23 mouse cellular contexts compared by ENCODE assay signal in the genomic region with DNA sequence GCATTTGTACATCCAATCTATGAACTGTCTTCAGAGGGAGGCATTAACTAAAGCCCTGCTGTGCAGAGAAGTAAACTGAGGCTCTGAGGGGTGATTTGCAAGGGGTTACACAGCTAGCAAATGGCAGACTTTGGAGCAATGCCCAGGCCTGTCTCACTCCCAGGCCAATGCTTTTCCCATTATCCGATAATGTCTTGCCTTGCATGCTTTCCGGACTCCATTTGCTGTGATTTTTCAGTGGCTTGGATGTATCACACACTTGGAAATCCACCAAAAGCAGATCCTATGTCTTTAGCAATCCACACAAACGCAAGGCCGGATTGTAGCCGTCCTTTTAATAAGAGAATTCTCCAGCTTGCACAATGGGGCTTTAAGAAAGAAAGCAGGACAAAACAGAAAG.
DNase-seq lines count a peak whose midpoint lies in the region; ATAC-seq and TF ChIP-seq lines count a peak whose summit lies in the region.
"Had no signal": no experiment of that assay in that cellular context is flagged by ENCODE, and none has a peak within 500 bp of the region (broad histone marks: within the 10 kb centered on the region; RNA-seq: fewer than 3 reads in every experiment).

No protein-coding gene starts in this region.

- H3K27me3 ChIP-seq in embryonic facial prominence, embryonic 14.5 days (replicated peaks; ENCODE audit: control insufficient read depth, insufficient read depth, low read length): no peaks in the 10 kb centered on the region
- no peaks in the 10 kb centered on the region for H3K27me3 ChIP-seq in embryonic facial prominence, embryonic 10.5 days (replicated peaks; ENCODE audit: low read depth, poor library complexity, severe bottlenecking)
- no peaks in the 10 kb centered on the region for H3K27me3 ChIP-seq in hindbrain, postnatal 0 days (ENCODE audit: insufficient read depth, low read length)
- H3K27me3 ChIP-seq in hindbrain, embryonic 13.5 days: no peaks in the 10 kb centered on the region
- H3K27me3 ChIP-seq in lung, postnatal 0 days (replicated peaks; ENCODE audit: insufficient read depth, low read length): no peaks in the 10 kb centered on the region
- H3K27me3 ChIP-seq: embryonic facial prominence, embryonic 12.5 days; forebrain, embryonic 13.5 days; heart, embryonic 15.5 days; hindbrain, embryonic 15.5 days had no signal

- H3K36me3 ChIP-seq in embryonic facial prominence, embryonic 14.5 days (ENCODE audit: control insufficient read depth, insufficient read depth, low read length): no peaks in the 10 kb centered on the region
- H3K36me3 ChIP-seq in embryonic facial prominence, embryonic 10.5 days (replicated peaks): no peaks in the 10 kb centered on the region
- H3K36me3 ChIP-seq in hindbrain, postnatal 0 days (ENCODE audit: insufficient read depth, low read length): no peaks in the 10 kb centered on the region
- no peaks in the 10 kb centered on the region for H3K36me3 ChIP-seq in hindbrain, embryonic 13.5 days
- H3K36me3 ChIP-seq in lung, postnatal 0 days (ENCODE audit: insufficient read depth, low read length): no peaks in the 10 kb centered on the region
- H3K36me3 ChIP-seq: embryonic facial prominence, embryonic 12.5 days; heart, embryonic 15.5 days; hindbrain, embryonic 10.5 days; hindbrain, embryonic 15.5 days had no signal

- H3K4me2 ChIP-seq in embryonic facial prominence, embryonic 14.5 days (ENCODE audit: low read depth, low read length): no peak overlapping the region
- H3K4me2 ChIP-seq in hindbrain, postnatal 0 days (ENCODE audit: low read depth, low read length): no peak overlapping the region
- no peak overlapping the region for H3K4me2 ChIP-seq in hindbrain, embryonic 13.5 days
- H3K4me2 ChIP-seq in lung, postnatal 0 days (replicated peaks; ENCODE audit: low read depth, low read length): no peak overlapping the region
- H3K4me2 ChIP-seq: embryonic facial prominence, embryonic 12.5 days; forebrain, embryonic 13.5 days; heart, embryonic 11.5 days; heart, embryonic 15.5 days; hindbrain, embryonic 15.5 days had no signal

- TF ChIP-seq EP300 in lung, postnatal 0 days (IDR thresholded peaks at IDR 0.05): no peak

- no peak overlapping the region for H3K9ac ChIP-seq in embryonic facial prominence, embryonic 14.5 days (ENCODE audit: low read depth, low read length)
- no peak overlapping the region for H3K9ac ChIP-seq in hindbrain, postnatal 0 days (replicated peaks; ENCODE audit: low read length)
- no peak overlapping the region for H3K9ac ChIP-seq in hindbrain, embryonic 13.5 days
- H3K9ac ChIP-seq in lung, postnatal 0 days (replicated peaks; ENCODE audit: low read depth): no peak overlapping the region
- H3K9ac ChIP-seq: embryonic facial prominence, embryonic 12.5 days; forebrain, embryonic 13.5 days; heart, embryonic 15.5 days; hindbrain, embryonic 15.5 days had no signal

- no peak for ATAC-seq in embryonic facial prominence, embryonic 14.5 days (ENCODE audit: low read depth)
- no peak for ATAC-seq in hindbrain, postnatal 0 days
- ATAC-seq in hindbrain, embryonic 13.5 days (ENCODE audit: low FRiP score): no peak
- no peak for ATAC-seq in lung, postnatal 0 days
- ATAC-seq: forebrain, embryonic 13.5 days; inflammation-experienced regulatory T-cells, adult 6 months; intestine, postnatal 0 days had no signal

- H3K27ac ChIP-seq in embryonic facial prominence, embryonic 14.5 days (replicated peaks; ENCODE audit: low read depth, low read length): no peak overlapping the region; the same call in 1 of the 2 replicates
- H3K27ac ChIP-seq in embryonic facial prominence, embryonic 10.5 days (replicated peaks): no peak overlapping the region
- no peak overlapping the region for H3K27ac ChIP-seq in hindbrain, postnatal 0 days
- no peak overlapping the region for H3K27ac ChIP-seq in hindbrain, embryonic 13.5 days
- H3K27ac ChIP-seq in lung, postnatal 0 days (ENCODE audit: low read length): no peak overlapping the region
- H3K27ac ChIP-seq: embryonic facial prominence, embryonic 12.5 days; forebrain, embryonic 13.5 days; gastrocnemius, adult 2 months; heart, embryonic 15.5 days; hindbrain, embryonic 10.5 days; hindbrain, embryonic 15.5 days had no signal

- H3K4me1 ChIP-seq in embryonic facial prominence, embryonic 14.5 days (ENCODE audit: control insufficient read depth, insufficient read depth, low read length): no peaks in the 10 kb centered on the region
- no peaks in the 10 kb centered on the region for H3K4me1 ChIP-seq in embryonic facial prominence, embryonic 10.5 days
- no peaks in the 10 kb centered on the region for H3K4me1 ChIP-seq in hindbrain, postnatal 0 days (ENCODE audit: insufficient read depth, low read length)
- H3K4me1 ChIP-seq in hindbrain, embryonic 13.5 days (replicated peaks): no peaks in the 10 kb centered on the region
- H3K4me1 ChIP-seq in lung, postnatal 0 days (ENCODE audit: insufficient read depth, low read depth, low read length): no peaks in the 10 kb centered on the region
- H3K4me1 ChIP-seq: embryonic facial prominence, embryonic 12.5 days; hindbrain, embryonic 10.5 days; hindbrain, embryonic 15.5 days had no signal

- DNase-seq in embryonic facial prominence, embryonic 14.5 days (ENCODE audit: low spot score): peak; percentile 30
- no peak for DNase-seq in embryonic facial prominence, embryonic 10.5 days (ENCODE audit: low spot score)
- peak; percentile 8 for DNase-seq in hindbrain, postnatal 0 days (ENCODE audit: low spot score)
- peak; percentile 46 for DNase-seq in lung, postnatal 0 days (ENCODE audit: low spot score)
- DNase-seq in lung, postnatal 4 days: no peak
- DNase-seq in cerebellum, adult 11 months: no peak
- DNase-seq: adrenal gland, postnatal 14 days; B cell, adult 2 months; cerebellum, adult 8-10 months; cerebellum, postnatal 14 days; embryo, embryonic 11 days; gastrocnemius, adult 2 months; gastrocnemius, postnatal 25 days; heart, postnatal 14 days had no signal

- no peak for TF ChIP-seq CTCF in hindbrain, postnatal 0 days (IDR thresholded peaks at IDR 0.05; ENCODE audit: low read depth)
- TF ChIP-seq CTCF in lung, postnatal 0 days (IDR thresholded peaks at IDR 0.05): no peak

- WGBS in embryonic facial prominence, embryonic 14.5 days: 71% methylated on average over 5 of the region's 5 CpGs
- 93% methylated on average over 5 of the region's 5 CpGs for WGBS in embryonic facial prominence, embryonic 10.5 days
- WGBS in hindbrain, postnatal 0 days: 58% methylated on average over 5 of the region's 5 CpGs
- 81% methylated on average over 5 of the region's 5 CpGs for WGBS in hindbrain, embryonic 13.5 days
- WGBS in lung, postnatal 0 days: 57% methylated on average over 5 of the region's 5 CpGs

- no peaks in the 10 kb centered on the region for H3K9me3 ChIP-seq in embryonic facial prominence, embryonic 14.5 days (ENCODE audit: control insufficient read depth, low read length)
- no peaks in the 10 kb centered on the region for H3K9me3 ChIP-seq in embryonic facial prominence, embryonic 10.5 days
- no peaks in the 10 kb centered on the region for H3K9me3 ChIP-seq in hindbrain, postnatal 0 days (ENCODE audit: low read length)
- H3K9me3 ChIP-seq in hindbrain, embryonic 13.5 days: no peaks in the 10 kb centered on the region
- H3K9me3 ChIP-seq in lung, postnatal 0 days (ENCODE audit: low read length): no peaks in the 10 kb centered on the region
- H3K9me3 ChIP-seq: embryonic facial prominence, embryonic 12.5 days; forebrain, embryonic 13.5 days; heart, embryonic 15.5 days; hindbrain, embryonic 10.5 days; hindbrain, embryonic 15.5 days had no signal

- no peak overlapping the region for H3K4me3 ChIP-seq in embryonic facial prominence, embryonic 14.5 days (ENCODE audit: low read depth, low read length)
- H3K4me3 ChIP-seq in embryonic facial prominence, embryonic 10.5 days: no peak overlapping the region
- H3K4me3 ChIP-seq in hindbrain, postnatal 0 days (ENCODE audit: low read length): no peak overlapping the region
- H3K4me3 ChIP-seq in hindbrain, embryonic 13.5 days: no peak overlapping the region
- no peak overlapping the region for H3K4me3 ChIP-seq in lung, postnatal 0 days (ENCODE audit: low read depth, low read length)
- H3K4me3 ChIP-seq: embryonic facial prominence, embryonic 12.5 days; forebrain, embryonic 13.5 days; gastrocnemius, adult 2 months; heart, embryonic 15.5 days; hindbrain, embryonic 10.5 days; hindbrain, embryonic 15.5 days had no signal

Comparison
In these comparisons a context has a peak if more than half of its experiments do, and no peak if none do; other contexts are left out.
1. DNase-seq: peak in embryonic facial prominence, embryonic 14.5 days (single experiment), hindbrain, postnatal 0 days (single experiment) and lung, postnatal 0 days (single experiment); none in embryonic facial prominence, embryonic 10.5 days (single experiment), lung, postnatal 4 days (0 of 2) and cerebellum, adult 11 months (single experiment).